Mouse (Mus musculus) stomach, embryonic 14.5 days (tissue): ENCODE results near the gene Hist1h2br. TPM values are rescaled to one million over a fixed set of nuclear protein-coding genes. Genes with fewer than 3 reads are reported as not detected.
"Not testable (repeated sequence)": the region's sequence is repeated elsewhere in the genome, so short reads cannot be mapped to it uniquely, and the experiment has no call there.

Experiments
- ATAC-seq: fragments of 200-750 bp; cut with Nextera tagmentation; 2 replicates; pipeline ENCODE4 v1.8.0; 2017; ENCODE audit warnings: low read depth, moderate TSS enrichment; ENCODE audit not compliant: insufficient number of reproducible peaks, insufficient read depth, low FRiP score
- H3K27ac ChIP-seq: fragments of 300-500 bp; sonication (generic); 2 replicates; pipeline ENCODE4 v1.5.1; 2014; ENCODE audit warnings: mild to moderate bottlenecking, low read length, moderate library complexity, mixed read lengths
- H3K27me3 ChIP-seq: fragments of 300-500 bp; sonication (generic); 2 replicates; pipeline ENCODE4 v1.6.1; 2014; ENCODE audit warnings: low read length, control low read depth, mixed read lengths; ENCODE audit not compliant: control insufficient read depth, insufficient read depth
- H3K36me3 ChIP-seq: fragments of 300-500 bp; sonication (generic); 2 replicates; pipeline ENCODE4 v1.6.1; 2014; ENCODE audit warnings: mild to moderate bottlenecking, control low read depth, low read length, moderate library complexity, mixed read lengths; ENCODE audit not compliant: control insufficient read depth, insufficient read depth
- H3K4me1 ChIP-seq: fragments of 300-500 bp; sonication (generic); 2 replicates; pipeline ENCODE4 v1.6.1; 2014; ENCODE audit warnings: low read length, control low read depth, mixed read lengths; ENCODE audit not compliant: control insufficient read depth, insufficient read depth
- H3K4me2 ChIP-seq: fragments of 300-500 bp; sonication (generic); replicated peaks from 2 replicates; pipeline ENCODE4 v1.6.1; 2014; ENCODE audit warnings: low read depth, low read length, control low read depth
- H3K4me3 ChIP-seq: fragments of 300-500 bp; sonication (generic); 2 replicates; pipeline ENCODE4 v1.5.1; 2014; ENCODE audit warnings: low read depth, low read length, control low read depth
- H3K9ac ChIP-seq: fragments of 300-500 bp; sonication (generic); replicated peaks from 2 replicates; pipeline ENCODE4 v1.6.1; 2014; ENCODE audit warnings: low read depth, mild to moderate bottlenecking, control low read depth, low read length, moderate library complexity, mixed read lengths
- H3K9me3 ChIP-seq: fragments of 300-500 bp; sonication (generic); 2 replicates; pipeline ENCODE4 v1.6.1; 2016; ENCODE audit warnings: low read depth, low read length, control low read depth; ENCODE audit not compliant: control insufficient read depth
- WGBS: fragments of 180-500 bp; shearing (Covaris S2); extraction: QIAGEN DNeasy Blood & Tissue Kit; methylation state at CpG from one replicate; pipeline ENCODE4 v1.1.7; 2014; 5-methylcytosine and 5-hydroxymethylcytosine counted together
- polyA plus RNA-seq: library from polyadenylated mRNA; unstranded; fragments of >200 nt; fragmentation: Nextera tagmentation; extraction: Ambion mirVana; gene quantifications from 2 replicates; pipeline ENCODE4 v1.2.1, GENCODE M21; 2014

Gene Hist1h2br
- polyA plus RNA-seq, 1 experiment from 2014 or later, result 25.5 TPM

DNA sequence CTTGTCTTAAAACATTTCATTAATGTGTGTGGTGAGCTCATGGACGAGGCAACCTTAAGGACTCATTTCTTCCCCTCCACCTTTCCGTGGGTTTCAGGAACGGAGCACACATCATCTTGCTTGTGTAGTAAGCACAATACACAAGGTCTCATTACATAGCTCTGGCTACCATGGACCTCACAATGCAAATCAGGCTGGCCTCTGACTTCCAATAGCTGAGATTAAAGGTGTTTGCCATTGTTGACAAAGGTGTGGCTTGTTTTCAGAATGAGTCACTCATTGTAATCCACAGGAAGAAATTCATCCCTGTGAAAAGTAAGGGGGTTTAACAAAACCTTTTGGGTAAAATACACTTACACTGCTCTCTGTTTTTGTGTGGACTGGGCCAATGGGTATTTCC lies 5.0 kb upstream of the Hist1h2br start:
- Histone ChIP-seq H3K36me3 (no peaks in the 10 kb centered on the region), H3K27ac (no peak overlapping the region), H3K4me1 (no peaks in the 10 kb centered on the region), H3K4me3 (no peak overlapping the region), H3K4me2 (no peak overlapping the region), H3K27me3 (no peaks in the 10 kb centered on the region), H3K9ac (no peak overlapping the region), H3K9me3 (no peaks in the 10 kb centered on the region)
- ATAC-seq, result no peak
- 58% methylated on average over 3 of the region's 3 CpGs for WGBS

DNA sequence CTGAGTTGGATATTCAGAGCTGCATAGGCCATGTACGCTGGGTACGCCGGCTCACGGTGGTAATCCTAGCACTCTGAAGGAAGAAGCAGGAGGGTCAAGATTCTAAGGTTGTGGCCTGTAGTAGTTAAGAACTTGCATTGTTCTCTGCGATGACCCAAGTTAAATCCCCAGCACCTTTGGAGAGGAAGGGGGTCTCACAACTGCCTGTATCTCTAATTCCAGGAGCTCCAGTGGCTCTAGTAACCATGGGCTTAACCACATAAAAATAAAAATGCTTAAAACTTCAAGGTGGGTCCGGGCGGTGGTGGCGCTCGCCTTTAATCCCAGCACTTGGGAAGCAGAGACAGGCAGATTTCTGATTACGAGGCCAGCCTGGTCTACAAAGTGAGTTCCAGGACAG lies 3.2 kb upstream of the Hist1h2br start:
- no peaks in the 10 kb centered on the region for H3K36me3 ChIP-seq
- H3K4me3 ChIP-seq, result no peak overlapping the region
- no peak for ATAC-seq
- H3K4me1 ChIP-seq, result no peaks in the 10 kb centered on the region
- H3K27me3 ChIP-seq, result no peaks in the 10 kb centered on the region
- H3K4me2 ChIP-seq, result no peak overlapping the region
- H3K9ac ChIP-seq, result no peak overlapping the region
- 88% methylated on average over 10 of the region's 10 CpGs for WGBS
- no peak overlapping the region for H3K27ac ChIP-seq
- H3K9me3 ChIP-seq, result no peaks in the 10 kb centered on the region

DNA sequence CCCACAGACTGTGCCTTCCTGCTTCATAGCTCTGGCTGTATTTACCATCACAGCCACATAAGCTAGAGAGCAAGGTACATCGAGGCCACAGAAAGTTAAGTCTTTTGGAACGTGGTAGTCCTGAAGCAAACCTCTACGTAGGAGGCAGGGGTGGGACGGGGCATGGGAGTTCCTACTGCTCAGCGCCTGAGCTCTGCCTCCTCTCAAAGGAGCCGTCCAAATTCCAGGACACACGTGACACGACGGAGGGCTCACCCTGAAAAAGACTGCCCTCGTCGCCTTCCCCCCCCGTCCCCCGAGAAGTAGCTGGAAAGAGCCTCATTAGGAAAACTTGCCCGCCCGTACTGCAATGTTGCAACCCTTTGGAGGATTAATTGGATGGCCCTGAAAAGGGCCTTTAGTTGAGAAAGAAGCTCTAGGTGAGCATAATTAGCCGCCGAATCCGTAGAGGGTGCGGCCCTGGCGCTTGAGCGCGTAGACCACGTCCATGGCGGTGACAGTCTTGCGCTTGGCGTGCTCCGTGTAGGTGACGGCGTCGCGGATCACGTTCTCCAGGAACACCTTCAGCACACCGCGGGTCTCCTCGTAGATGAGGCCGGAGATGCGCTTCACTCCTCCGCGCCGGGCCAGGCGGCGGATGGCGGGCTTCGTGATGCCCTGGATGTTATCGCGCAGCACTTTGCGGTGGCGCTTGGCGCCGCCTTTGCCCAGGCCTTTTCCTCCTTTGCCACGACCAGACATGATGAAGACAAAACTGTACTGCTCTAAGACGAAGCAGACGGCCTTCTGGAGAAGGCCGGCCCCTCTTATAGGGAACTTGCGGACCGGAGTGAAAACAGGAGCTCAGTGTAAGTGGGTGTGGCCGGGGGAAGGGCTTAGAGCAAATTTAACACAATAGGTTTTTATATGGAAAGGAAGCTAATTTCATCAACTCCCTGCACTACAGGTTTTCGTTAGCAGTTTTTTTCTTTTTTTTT lies 1.8 kb upstream of the Hist1h2br start, which contains the start of gene Hist1h4n:
Gene Hist1h4n (minus strand): TSS at position 779 of the 977 bp plus-strand sequence.
- not testable (repeated sequence) for H3K4me2 ChIP-seq, H3K4me1 ChIP-seq, H3K27ac ChIP-seq, H3K27me3 ChIP-seq, H3K9me3 ChIP-seq, H3K4me3 ChIP-seq, H3K9ac ChIP-seq, H3K36me3 ChIP-seq
- 0% methylated on average over 23 of the region's 58 CpGs for WGBS
- ATAC-seq, result peak; percentile 81

DNA sequence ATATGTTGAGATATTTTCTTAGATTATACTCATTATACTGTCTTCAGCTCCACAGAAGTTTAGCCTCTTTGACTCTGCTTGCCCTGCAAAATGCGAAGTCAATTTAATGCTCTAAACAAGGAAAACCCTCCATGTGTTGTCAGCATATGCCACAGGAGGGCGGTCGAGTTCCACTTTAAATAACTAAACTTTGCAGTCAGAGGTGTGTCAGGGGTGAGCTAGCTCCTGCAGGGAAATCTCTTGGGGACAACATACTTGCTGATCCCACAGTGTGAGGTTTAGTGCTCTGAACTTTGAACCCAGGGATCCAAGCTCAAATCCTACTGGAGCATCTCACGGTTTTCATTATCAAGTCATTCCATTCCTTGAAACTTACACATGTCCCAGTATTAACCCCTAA lies 7.0 kb downstream of the Hist1h2br start:
- H3K9me3 ChIP-seq, H3K27ac ChIP-seq, H3K4me3 ChIP-seq, H3K36me3 ChIP-seq, H3K4me2 ChIP-seq, H3K4me1 ChIP-seq, H3K27me3 ChIP-seq, H3K9ac ChIP-seq: not testable (repeated sequence)
- peak; percentile 77; the same call in 1 of the 2 replicates for ATAC-seq
- WGBS, result no CpG with 5 or more reads among the region's 4 CpGs

DNA sequence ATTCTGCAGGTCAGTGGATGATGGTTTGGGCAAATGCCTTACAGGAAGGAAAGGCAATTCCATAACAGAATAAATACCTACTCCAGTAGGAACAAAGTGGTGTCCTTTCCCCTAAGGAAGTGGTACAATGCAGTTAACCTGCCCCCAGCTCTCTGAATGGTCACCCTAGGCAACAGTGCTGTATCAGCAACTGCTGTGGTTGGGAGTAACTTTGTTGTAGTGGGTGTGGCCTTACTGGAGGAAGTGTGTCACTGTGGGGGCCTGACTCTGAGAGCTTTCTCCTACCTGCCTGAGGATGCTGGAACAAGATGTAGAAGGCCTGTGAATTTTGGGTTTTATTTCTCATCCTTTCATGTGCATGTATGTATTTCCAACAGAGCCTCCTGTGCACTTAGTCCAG lies 12.8 kb downstream of the Hist1h2br start:
- H3K27me3 ChIP-seq, H3K27ac ChIP-seq, ATAC-seq, H3K4me3 ChIP-seq, H3K4me2 ChIP-seq, H3K36me3 ChIP-seq, H3K9me3 ChIP-seq, H3K9ac ChIP-seq, H3K4me1 ChIP-seq: not testable (repeated sequence)

DNA sequence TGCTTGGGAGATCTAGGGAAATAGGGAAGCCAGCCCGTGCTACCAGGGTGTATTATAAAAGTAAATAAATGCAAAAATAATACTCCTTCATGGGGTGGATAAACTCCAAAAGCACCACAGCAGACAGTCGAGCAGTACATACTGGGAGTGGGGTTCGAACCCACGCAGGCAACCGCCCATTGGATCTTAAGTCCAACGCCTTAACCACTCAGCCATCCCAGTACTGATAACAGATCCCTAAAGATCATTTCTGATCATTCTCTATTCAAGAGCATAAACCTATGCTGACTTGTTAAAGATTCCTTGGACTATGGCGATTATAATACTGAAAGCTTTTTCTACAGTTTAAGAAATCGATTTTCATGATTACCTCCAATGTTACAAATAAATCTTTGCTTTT lies 14.3 kb downstream of the Hist1h2br start:
- ATAC-seq, result no peak
- no peaks in the 10 kb centered on the region for H3K9me3 ChIP-seq
- no peaks in the 10 kb centered on the region for H3K27me3 ChIP-seq
- no peak overlapping the region for H3K4me2 ChIP-seq
- H3K9ac ChIP-seq, result no peak overlapping the region
- H3K4me3 ChIP-seq, result no peak overlapping the region
- no peaks in the 10 kb centered on the region for H3K36me3 ChIP-seq
- no peaks in the 10 kb centered on the region for H3K4me1 ChIP-seq
- WGBS, result 32% methylated on average over 8 of the region's 8 CpGs
- H3K27ac ChIP-seq, result no peak overlapping the region

DNA sequence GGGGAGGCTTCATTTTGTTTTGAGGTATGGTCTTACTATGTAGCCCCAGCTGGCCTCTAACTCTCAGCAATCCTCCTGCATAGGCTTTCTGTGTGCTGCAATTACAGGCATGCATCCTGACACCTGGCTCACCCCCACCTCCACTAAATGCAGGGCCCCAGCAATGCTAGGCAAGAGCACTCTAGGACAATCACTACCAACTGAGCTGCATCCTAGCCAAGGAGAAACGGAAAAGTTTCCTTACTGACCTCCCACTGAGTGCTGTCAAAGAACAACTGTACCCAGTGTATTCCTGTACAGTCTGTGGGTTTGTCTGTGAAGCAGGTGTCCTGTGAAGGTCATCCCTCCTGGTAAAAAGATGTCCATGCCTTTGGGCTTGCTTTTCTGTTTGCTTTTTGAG lies 17.2 kb downstream of the Hist1h2br start:
- not testable (repeated sequence) for H3K4me2 ChIP-seq, H3K9ac ChIP-seq
- 46% methylated on average over 1 of the region's 1 CpGs for WGBS

DNA sequence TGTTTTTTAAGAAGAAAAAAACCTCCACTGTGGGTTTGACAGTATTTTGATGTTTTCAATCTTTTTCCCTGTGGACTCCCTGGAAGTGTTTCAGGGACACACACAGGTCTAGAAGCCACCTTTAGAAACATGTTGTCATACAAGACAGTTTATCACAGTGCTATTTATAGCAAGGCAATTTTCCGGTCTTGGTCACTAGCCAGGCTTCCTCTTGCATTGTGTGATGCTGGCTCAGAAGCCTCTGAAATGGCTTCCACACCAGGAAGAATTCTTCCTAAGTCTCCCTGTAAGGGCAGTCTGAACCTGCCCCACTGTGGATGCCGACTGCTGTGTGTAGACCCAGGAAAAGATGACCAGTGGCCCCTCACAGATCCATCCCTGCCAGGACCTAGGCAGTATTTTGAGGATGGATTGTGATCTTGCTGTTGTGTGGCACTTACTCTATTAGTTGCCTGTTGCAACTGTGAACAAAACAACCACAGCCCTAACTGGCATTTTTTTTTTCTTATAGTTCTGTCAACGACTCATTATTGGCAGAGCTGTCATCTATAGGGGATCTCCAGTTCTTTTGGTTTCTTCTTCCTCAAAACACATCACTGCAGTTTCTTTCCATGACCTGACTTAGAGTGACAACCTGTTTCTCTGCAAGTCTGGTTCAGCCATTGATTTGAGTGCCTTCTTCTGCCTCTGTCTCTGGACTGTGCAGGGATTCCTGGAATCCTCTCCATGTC lies 18.8 kb downstream of the Hist1h2br start:
- no peak overlapping the region for H3K9ac ChIP-seq
- WGBS, result 54% methylated on average over 3 of the region's 3 CpGs

More for the DNA sequence above, 17.2 kb downstream of the Hist1h2br start:
- not testable (repeated sequence) for H3K27ac ChIP-seq, ATAC-seq, H3K27me3 ChIP-seq, H3K36me3 ChIP-seq, H3K9me3 ChIP-seq, H3K4me3 ChIP-seq, H3K4me1 ChIP-seq

More for the DNA sequence above, 18.8 kb downstream of the Hist1h2br start:
- H3K4me3 ChIP-seq, result no peak overlapping the region
- ATAC-seq, result no peak
- H3K27me3 ChIP-seq, result no peaks in the 10 kb centered on the region
- no peaks in the 10 kb centered on the region for H3K9me3 ChIP-seq
- no peak overlapping the region for H3K27ac ChIP-seq
- H3K4me2 ChIP-seq, result no peak overlapping the region
- H3K4me1 ChIP-seq, result no peaks in the 10 kb centered on the region
- no peaks in the 10 kb centered on the region for H3K36me3 ChIP-seq
